Mouse (Mus musculus) lung, postnatal 4 days (tissue): ENCODE results near the gene Slc7a9.

Experiments
- DNase-seq, 2 experiments: peaks; one replicate each; pipeline ENCODE4 v3.0.0; 2021

Gene Slc7a9

GRCm38 (mm10) chr7:35447996-35448846 lies at the start of gene Slc7a9:
Gene Slc7a9, plus strand, starts transcription at chr7:35448796.
- DNase-seq, result no peak

- DNase-seq, result no peak
Observed at GRCm38 (mm10) chr7:35401169-35401568, 47.4 kb upstream of the Slc7a9 start.

DNA sequence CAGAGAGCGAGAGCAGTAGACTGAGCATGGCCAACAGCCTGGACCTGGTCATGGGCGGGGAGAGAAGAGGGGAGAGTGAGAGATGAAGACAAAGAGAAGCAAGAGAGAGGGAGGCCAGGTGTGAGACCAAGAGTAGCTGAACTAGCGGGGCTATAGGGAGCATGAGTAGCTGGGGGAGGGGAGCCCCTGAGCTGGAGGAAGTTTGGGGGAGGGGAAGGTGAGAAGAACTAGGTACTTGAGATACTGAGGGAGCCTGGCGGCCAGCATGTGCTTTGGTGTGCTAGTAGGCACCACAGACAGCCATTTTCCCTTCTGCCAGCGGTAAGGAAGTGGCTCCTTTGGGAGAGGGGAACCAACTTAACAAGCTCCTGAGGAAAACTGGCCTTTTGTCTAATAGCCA lies 33.4 kb upstream of the Slc7a9 start:
- no peak for DNase-seq

GRCm38 (mm10) chr7:35415801-35416653 lies 32.6 kb upstream of the Slc7a9 start:
- no peak for DNase-seq

GRCm38 (mm10) chr7:35416654-35416948 lies 32.0 kb upstream of the Slc7a9 start:
- DNase-seq, result no peak

DNA sequence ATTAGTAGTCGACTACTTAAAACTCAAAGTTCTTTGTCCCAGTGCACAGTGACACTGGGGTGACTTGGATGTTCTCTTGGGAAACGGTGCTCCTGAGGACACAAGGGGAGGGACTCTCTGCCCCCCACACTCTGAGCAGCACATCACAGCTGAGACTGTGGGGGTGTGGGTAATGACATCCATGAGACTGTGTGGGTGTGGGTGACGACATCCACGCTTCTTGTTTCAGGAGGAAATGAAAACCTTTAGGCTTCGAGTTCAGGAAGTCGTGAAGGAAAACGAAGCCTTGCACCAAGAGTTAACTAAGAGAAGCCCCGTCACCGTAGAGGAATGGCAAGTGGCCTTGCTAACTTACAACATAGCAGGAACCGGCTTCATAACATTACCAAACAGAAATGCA lies 25.5 kb upstream of the Slc7a9 start:
- no peak for DNase-seq

DNA sequence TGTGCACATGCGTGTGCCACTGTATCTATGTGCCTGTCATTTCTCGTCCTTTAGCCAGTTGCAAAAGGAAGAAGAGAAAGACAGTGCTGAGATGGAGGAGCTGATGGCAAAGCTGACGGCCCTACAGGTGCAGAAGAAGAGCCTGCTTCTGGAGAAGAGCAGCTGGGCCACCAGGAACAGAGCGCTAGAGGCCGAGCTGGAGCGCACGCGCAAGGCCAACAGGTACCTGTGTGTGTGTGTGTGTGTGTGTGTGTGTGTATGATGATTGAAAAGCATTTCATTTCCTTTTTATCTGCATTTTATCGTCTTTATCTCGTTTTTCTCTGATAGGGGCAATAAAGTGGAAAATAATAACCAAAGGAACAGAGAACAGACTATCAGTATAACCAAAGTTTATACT lies 20.4 kb upstream of the Slc7a9 start:
- DNase-seq, result no peak

DNA sequence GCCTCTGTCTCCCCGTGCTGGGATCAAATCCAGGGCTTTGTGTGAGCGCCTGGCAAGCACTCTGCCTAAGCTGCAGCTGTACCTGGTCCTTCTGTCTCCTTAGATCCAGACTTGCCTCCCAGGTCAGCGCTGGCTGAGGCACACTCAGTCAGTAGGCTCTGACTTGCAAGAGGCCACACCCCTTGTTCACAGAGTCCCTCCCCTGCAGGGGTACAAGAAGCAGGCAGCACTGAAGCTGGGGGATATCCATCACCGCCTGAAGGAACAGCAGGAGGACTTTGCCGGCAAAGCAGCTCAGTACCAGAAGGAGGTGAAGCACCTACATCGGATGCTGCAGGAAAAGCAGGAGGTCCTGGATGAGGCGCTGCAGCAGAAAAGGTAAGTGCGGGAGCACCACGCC lies 13.3 kb upstream of the Slc7a9 start:
- no peak for DNase-seq

- no peak for DNase-seq
Observed at GRCm38 (mm10) chr7:35447501-35447900, 1.1 kb upstream of the Slc7a9 start.

- DNase-seq, result no peak
Observed at GRCm38 (mm10) chr7:35448867-35449266, 271 bp downstream of the Slc7a9 start.

DNA sequence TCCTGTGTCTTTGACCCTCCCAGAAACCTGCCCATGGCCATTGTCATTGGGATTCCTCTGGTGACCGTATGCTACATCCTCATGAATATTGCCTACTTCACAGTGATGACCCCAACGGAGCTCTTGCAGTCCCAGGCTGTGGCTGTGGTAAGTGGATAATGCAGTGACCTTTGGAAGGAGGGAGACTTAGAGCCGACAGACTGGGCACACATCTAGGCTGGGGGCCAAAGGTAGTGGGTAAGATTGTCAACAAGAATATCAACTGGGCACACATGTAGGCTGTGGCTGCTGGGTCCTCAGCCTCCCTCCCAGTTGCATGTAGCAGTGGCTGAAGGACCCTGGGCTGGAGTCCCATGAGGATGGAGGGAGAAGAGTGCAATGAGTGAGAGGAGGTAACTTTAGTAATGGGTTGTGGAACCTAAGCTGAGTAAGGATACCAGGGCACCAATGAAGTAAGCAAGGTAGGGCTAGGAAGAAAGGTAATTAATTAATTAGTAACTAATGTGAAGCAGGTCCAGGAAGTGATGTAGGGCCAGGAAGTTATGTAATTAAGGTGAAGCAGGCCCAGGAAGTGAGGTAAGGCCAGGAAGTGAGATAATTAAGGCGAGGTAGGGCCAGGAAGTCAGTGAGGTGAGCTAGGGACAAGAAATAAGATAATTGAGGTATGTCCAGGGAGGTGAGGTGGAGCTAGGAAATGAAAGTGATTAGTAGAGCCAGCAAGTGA lies 7.7 kb downstream of the Slc7a9 start:
- DNase-seq, result no peak

DNA sequence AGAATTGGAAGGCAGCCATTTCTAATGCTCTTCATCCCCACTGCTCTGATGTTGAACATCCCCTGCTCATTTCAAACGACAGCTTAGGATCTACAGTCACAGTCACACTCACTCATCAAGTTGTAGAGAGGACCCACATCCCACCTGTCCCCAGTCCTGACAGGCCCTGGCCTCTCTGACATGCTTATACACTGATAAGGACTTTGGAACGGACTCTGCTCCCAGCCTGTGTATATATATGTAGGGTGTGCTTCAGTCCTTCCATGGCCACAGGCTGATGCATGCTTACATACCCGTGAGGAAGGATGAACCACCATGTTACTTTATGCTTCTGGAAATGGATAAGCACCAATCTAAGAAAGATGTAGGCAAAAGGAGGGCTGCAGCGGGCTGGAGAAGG lies 12.4 kb downstream of the Slc7a9 start:
- DNase-seq, result no peak

DNA sequence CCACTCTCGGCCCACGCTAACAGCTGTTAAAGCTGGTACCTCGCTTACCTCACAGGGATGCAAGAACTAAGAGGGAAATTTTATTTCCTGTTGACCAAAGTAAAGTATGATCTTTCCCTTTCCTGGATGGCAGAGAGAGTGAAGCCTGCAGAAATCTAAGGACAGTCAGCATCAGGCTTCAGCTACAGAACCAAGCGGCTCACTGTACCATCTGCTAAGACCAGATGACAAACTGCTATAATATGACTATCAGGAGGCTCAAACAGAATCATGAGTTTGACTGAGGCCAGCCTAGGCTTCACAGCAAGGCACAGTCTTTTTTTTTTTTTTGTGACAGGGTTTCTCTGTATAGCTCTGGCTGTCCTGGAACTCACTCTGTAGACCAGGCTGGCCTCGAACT lies 16.4 kb downstream of the Slc7a9 start:
- DNase-seq, result no peak

DNA sequence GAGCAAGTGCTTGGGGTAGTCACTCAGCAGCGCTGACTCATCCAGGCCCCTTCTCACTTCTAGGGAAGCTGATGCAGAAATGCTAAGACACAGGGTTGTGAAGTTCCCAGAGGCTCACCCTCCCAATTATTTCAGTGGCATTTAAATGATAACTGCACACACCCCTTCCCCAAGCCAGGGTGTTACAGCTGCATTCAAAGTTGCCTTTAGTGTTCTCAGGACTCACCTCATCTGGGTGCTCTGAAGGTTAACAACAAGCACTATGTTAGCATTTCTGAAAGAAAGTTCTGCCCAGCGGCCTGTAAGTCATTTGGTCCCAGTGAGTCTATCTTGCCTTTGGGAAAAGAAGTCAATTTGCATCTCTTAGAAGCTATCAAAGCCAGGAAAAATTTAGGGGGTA lies 19.3 kb downstream of the Slc7a9 start:
- DNase-seq, result no peak

- no peak for DNase-seq
Observed at GRCm38 (mm10) chr7:35470794-35471193, 22.2 kb downstream of the Slc7a9 start.

- no peak for DNase-seq
Observed at GRCm38 (mm10) chr7:35476457-35476856, 27.9 kb downstream of the Slc7a9 start.

DNA sequence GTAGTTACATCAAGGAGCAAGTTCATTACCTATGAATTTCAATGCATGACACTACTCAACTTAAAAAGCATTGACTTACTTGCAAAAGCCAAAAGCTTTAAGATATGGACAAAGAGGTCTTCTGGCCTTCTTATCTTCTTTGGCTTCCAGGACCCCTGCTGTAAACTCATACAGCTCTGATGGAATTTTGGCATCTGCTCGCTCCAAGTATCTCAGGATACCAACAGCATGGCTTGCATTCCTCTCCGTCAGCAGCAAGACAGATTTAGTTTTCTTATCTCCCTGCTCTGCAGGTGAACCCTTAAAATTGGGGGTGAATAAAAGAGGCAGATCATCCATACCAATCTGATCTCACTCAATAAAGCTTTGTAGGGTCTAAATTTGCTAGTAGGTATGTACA lies 36.5 kb downstream of the Slc7a9 start:
- DNase-seq, result no peak

DNA sequence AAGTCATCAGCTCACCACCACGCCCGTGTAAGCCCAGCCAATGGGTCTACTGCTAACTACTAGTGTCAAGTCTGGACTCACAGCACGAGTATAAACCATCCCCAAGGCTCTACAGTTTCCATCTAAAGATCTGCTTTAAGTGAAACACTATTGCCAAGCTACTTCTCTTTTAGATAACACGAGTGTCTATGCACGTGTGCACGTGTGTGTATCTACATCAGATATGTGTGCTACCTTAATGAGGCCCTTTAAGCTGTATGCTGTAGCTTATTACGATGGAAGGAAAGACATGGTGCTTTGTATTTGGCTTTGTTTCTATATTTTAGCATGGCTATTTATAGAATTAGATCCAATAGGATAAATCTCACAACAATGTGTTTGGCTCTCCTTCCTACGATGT lies 38.0 kb downstream of the Slc7a9 start:
- no peak for DNase-seq

DNA sequence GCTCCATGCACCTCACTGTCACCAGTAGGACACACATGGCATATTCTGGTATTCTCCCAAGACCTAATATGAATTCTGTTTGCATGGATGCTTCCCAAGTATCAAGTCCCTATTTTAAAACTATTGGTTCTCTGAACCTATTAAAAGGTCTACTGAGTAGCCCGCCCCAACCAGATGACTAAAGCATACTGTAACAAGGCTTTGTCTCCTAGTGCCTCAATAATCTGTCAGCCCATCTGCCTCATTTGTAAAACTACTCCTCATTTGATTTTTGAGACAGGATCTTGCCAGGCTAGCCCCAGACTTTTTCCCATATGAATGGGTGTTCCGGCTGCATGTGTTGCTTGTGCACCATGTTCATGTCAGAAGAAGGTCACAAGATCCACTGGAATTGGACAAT lies 41.6 kb downstream of the Slc7a9 start:
- DNase-seq, result no peak

GRCm38 (mm10) chr7:35491005-35491404 lies 42.4 kb downstream of the Slc7a9 start:
- no peak for DNase-seq

- no peak for DNase-seq
Observed at GRCm38 (mm10) chr7:35497516-35497915, 48.9 kb downstream of the Slc7a9 start.

GRCm38 (mm10) chr7:35501995-35502394 lies 53.4 kb downstream of the Slc7a9 start:
- DNase-seq, result no peak
